Mouse (Mus musculus) cerebellum, postnatal 25 days (tissue): ENCODE data around the gene Plch1.

Source experiments
- DNase-seq, 2 experiments: peaks; one replicate each; pipeline ENCODE4 v3.0.0; 2021; ENCODE audit warnings: mixed read lengths in 2 of 2

Plch1 gene

DNA sequence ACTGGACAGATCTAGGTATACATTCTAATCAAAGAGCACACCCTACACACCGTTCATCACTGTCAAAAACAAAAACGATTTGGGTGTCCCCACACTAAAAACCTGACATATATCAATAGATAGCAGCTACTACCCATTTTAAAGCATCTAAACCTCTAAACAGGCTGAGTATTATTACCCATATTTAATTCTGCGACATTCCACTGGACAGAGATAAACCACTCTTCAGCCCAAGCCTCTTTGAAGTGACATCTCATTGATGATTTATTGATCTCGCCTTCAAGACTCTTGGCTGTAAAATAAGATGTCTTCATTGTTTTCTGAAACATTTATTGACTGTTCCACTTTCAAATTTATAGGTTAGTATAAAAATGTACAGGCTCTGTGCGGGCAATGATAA lies 46.4 kb downstream of the Plch1 start:
- no peak for DNase-seq

DNA sequence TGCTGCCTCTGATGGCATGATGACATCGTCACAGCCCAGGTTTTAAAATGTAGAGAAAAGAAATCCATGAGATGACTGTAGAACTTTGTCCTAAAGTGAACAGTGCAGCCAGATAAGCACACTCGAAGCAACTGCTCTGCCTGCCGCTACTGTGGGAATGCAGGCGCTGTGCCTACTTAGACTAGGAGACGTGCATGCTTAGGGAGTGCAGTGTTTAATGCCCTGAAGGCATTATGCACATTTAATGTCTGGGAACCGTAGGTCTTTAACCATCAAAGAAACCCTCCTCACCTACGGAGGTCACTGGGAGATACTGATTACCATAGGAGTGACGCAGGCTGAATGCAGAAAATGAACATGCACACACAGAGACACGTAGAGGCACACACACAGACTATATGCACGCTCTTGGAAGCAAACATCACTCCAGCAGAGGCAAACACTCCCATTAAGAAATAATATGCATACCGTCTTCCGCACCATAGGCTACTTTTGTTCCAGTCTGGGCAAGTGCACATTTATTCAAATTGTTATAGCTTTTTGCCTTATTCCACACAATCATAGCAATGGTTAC lies 48.1 kb downstream of the Plch1 start:
- no peak for DNase-seq

DNA sequence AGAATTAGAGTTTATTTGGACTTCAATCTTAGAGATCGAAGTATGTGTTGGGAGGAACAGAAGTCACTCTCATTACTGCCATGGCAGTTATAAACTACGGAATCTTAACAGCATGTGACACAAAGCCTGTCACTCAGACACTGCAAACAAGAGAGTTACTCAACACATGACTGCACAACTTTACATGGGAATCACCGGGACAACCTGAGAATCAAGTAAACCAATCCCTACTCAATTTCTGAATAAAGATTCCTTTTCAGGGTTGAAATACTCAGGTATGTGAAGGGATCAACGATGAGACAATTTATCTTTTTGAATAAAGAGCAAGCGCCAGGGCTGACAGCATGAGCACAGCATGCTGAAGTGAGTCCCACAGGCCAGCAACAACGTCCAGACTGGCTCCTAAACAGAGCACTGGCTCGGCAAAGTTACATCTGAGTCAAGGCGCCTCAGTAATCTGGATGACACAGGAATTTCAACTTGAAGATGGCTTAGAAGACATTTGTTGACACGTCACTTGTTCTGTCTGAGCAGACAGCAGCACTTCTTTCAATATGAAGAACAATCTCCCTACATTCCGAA lies 49.4 kb downstream of the Plch1 start:
- DNase-seq = no peak

DNA sequence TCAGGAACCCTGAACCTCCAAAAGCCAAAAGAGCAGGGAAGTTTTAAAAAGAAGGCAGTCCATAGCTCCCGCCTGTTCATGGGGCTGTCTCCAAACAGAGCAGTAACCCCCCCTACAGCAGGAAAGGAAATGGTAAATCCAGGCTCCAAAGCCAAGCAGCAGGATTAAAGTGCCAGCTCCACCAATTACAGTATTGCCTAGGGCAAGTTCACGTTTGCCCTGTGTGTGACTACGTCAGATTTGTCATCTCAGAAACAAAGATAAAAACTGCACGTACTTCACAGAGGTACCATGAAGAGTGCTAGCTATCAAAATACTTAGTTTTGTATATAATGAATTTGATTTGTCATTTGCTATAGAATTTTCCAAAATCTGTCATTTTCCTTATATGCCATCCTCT lies 55.1 kb downstream of the Plch1 start:
- no peak for DNase-seq

DNA sequence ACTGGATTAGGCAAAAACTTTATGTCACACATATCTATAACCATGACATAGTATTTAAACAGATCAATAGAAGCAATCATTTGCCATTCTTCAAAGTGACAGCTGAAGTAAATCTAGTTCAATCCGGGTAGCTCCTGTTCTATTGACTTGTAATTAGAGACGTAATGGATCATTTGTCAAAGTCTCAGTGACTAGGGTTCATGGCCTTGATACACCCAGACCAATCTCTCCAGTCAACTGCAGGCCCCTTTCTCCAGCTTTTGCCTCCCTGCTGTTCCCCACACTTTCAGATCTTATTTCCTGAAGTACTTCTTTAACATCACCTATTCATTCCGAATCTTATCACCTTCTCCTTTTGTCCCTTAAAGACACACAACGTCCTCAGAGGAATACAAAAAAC lies 56.8 kb downstream of the Plch1 start:
- DNase-seq = no peak

DNA sequence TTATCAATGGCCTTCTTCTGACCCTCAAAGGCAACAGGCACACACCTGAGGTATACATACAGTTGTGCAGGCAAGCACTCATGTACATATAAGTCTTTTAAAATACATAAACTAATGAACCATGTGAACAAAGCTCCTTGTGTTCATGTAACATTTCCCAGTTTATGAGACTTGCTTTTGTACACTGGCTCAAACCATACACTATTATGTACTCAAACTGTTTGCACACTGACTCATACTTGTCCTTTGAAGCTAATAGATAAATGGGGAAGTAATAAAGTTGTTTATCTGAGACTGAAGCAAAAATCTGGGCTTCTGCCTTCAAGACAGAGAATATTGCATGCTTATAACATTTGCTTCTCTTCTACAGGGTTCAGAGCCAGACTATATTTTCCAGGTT lies 61.5 kb downstream of the Plch1 start:
- no peak for DNase-seq

DNA sequence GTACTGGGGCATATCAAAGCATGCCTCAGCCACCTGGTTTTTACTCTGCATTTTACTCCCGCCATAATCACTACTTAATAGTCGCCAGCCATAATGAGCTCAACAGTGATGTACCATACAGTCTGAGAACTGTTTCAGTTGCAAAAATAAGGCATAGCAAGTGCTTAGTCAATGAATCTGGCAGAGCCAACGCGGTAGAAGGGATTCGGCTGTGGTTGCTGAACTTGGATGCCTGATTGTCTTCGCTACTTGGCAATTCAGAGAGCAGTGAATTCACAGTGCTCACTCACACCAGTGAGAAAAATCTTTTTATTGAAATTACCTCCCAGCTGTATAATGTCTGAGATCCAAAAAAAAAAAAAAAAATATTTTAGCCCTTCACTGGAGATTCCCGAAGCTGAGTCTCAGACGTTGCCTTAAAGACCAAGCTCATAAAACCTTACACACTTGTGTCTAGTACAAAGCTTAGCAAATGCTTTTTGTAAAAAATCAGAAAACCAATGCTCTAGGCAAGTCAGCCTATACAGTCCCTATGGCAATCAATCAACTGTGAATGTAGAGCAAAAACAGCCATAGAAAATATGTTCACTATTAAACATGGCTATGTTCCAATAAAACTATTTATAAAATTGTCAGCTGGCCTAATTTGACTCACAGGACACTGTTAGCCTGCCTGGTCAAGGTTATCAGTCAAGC lies 62.2 kb downstream of the Plch1 start:
- DNase-seq = no peak

DNA sequence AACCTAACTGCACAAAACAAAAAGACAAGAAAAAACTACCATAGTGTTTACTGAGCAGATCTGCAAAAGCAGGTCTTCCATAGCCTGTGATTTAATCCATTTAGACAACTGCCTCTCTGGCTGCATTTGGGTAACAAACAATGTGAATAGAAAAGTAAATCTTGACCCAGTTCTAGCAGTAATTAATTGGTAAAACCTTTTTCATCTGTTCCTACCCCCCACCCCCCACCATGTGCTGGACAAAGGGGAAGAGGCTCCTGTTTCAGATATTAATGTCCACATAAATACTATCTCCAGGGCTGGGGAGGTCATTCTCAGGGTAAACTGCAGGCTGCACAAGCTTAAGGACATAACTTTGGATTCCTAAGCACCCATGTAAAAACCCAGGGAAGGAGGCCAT lies 63.5 kb downstream of the Plch1 start:
- DNase-seq = no peak

DNA sequence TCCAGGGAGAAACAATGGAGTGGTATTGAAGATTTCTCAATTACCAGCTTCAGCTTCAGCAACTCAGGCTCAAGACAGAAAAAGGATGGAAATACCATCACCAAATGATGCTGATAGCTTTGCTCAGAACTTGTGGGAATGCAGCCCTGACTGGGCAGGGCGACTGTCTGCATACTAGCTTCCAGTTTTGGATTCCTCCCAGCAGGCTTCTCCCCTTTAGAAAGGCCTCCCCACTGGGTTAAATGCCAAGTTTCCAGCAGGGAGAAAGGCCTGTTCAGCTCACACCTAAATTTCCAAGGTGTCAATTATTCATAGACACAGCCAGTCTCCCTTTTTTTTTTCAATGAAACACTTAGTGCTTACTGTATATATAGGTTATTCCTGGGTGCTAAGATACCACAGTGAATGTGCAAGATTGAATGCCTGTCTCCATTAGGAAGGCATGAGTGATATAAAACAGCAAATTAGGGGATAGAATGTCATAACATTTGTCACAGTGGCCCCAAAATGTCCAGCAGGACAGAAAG lies 75.3 kb downstream of the Plch1 start:
- DNase-seq = peak in 1 of 2 experiments; percentile 54

DNA sequence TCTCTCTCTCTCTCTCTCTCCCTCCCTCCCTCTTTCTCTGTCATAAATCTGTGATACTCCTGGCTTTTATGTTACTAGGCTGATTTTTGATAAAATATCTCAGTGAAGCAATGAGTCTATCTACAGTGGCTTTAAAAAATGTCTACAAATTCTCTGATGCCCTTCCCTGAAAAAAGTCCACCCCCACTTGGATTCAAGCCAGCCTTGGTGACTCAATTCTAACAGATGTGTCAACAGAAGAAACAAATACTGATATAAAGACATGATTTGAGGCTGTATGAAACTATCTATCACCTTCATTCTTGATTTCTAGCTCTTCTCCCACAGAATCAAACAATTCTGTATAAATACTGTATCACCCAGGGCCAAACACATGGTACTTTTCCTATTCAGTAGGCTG lies 76.6 kb downstream of the Plch1 start:
- DNase-seq = no peak

DNA sequence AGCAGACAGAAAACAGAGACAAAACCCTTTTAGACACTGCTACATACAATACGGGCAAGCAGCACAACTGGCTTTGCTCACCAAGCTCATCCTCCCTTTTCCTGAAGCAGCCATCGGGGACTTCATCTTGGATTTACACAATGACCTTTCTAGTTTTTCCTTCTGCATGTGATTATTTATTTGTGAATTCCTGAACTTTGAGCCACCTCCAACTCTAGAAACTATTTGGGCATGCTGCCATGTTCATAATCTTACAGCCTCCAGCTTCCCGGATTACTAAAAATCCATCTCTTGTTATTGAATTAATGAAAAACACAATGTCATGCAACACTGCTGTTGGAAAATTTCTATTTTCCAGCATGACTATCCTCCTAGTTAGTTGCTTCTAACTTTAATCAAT lies 84.1 kb downstream of the Plch1 start:
- DNase-seq = no peak

DNA sequence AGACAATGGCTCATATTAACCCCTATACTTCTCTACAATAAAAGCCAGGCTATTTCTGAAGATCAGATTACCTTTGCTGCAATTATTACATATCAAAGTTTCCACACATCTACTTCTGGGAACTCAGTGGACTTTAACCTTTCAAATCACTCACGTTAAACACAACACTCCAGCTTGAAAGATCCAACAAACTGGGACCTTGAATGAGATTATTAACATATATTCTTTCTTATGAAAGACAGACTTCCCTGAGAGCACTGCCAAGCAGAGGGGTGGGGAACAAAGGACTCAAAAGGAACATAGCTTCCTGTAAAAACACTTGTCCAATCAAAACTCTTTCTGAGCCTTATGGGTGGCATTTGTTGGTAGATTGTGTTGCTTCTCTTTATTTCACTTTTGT lies 85.1 kb downstream of the Plch1 start:
- no peak for DNase-seq

DNA sequence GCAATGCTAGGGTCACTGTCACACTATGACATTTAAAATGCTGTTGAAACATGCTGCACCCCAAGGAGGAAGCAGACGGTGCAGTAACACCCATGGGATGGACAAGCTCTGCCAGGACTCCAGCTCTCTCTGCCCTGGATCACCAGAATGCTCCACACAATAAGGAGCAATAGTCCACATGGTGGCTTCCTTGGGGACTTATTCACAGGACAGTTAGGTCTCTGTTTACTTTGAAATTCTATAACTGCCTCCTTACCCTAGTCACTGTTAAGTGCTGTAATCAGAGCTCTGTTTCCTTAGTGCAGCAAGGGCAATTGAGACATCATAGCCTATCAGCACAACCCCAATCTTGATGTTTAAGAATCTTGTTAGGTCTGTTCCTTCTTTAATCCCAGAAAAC lies 92.4 kb downstream of the Plch1 start:
- no peak for DNase-seq

DNA sequence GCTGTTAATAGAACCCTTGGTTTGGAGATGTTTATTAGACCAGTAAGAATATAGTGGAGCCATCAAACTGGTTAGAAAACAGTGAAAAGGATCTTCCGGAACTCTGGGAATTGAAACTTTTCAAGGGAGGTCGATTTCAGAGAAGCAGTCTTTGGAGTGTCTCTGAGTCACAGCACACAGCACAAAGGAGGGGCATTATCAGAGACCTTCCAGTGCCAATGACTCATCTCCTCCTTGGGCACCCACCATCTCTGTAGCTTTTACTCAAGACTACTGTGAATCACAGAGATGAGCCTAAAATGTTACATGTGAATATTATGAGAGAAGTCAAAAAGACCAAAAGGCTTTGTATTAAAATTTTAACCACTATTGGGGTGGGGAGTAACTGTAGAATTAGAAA lies 93.8 kb downstream of the Plch1 start:
- DNase-seq = no peak

DNA sequence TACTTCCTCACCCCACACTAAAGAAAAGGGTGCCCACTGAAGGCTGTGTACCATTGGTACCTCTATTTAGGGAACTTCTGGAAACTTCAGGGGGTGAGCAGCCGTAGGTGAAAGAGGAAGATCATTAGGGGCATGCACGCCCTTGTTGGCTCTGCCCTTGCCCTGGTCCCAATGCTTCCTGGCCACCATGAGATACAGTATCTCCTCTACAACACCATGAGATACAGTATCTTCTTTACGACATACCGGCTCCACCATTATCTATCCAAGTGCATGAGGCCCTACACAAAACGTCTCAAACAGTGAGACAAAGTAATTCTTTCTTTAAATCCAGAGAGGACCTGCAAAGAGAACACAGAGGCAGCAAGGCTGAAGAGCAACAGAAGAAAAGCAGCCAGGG lies 98.6 kb downstream of the Plch1 start:
- no peak for DNase-seq

DNA sequence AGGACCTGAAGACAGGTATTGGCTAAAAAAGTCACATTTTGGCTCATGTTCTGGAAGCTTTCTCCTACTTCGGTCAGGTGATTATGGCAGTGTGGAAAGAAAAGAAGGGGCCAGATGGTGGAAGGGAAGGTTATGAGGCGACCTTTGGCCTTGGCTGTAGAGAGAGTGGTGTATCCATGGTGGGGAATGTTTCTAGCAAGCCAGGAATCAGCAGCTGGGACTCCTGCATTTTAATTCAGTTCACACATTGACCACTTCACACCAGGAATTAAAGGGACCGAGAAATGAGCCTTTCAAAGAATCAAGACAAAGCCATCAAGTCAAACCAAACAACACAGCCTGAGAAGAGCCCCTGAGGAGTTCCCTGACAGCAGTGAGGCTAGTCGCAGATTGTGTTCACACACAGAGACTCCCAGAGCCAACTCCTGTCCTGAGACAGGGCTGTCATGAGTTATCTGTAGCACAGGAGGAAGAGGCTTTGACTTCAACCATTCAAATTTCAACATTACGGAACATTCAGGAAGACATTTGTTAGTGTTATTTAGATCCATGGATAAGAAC lies 112.4 kb downstream of the Plch1 start:
- no peak for DNase-seq

DNA sequence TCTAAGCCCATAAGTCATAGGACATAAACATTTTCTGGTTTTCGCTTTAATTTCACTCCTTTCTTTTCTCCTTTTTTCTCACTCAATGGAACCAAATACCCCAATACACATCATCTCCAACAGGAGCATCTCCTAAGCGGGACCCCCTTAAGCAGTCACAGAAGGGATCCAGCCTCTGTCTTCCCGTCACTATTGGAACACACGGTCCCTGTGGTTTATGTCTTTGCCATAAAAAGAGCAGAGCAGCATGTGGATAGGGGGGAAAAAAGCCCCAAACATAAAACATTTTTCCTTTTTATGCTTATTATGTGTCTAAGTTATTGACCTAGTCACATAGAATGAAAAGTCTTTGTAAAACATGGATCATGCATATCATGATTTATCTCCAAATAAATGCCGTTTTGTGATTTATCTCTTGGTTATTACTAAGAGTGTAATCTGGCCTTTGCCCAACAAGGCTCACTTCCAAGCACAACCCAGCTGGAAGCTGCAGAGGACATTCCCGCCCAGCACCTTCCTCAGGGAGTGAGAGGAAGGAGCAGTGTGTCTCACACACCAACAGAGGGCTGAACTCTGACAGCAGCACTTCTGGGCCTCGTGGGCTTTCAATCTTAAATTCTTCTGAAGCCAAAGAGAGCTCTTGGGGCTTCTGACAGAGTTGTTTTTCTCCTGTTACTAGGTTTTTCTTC lies 126.5 kb downstream of the Plch1 start:
- DNase-seq = peak in 1 of 2 experiments; percentile 11

DNA sequence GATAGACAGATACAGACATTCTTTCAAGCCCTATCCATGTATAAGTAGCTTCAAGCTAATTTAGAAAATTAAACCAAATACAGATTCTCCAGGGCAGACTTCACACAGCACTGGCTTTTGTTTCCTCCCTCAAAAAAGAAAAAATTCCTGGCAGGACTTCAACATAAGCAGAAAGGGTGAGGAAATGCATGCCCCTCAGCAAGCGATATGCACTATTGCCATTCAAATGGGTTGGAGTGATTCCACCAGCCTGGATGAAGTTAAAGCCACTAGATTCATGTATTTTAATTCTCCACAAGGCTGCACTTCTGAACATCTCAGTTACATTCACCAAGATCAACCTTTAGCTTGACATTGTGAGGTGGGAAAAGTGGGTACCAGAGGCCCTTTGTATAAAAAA lies 138.5 kb downstream of the Plch1 start:
- no peak for DNase-seq

DNA sequence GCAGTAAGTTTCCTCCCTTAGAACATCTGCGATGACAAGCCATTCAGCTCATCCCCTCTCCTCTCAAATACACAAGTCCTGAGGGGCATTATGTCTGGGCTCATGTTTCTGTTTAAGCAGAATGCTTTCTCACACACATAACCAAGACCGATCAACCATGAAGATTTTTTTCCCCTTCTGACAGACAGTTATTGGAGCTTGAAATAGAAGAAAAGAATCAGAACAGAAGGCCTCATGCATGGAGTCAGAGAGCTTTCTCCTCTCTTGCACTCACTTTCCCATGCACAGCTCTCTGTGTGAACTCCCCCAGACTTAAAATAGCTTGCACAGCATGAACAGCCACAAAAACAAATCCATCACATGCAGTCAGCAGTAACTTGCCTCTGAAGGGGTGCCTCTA lies 159.2 kb downstream of the Plch1 start:
- DNase-seq = no peak

DNA sequence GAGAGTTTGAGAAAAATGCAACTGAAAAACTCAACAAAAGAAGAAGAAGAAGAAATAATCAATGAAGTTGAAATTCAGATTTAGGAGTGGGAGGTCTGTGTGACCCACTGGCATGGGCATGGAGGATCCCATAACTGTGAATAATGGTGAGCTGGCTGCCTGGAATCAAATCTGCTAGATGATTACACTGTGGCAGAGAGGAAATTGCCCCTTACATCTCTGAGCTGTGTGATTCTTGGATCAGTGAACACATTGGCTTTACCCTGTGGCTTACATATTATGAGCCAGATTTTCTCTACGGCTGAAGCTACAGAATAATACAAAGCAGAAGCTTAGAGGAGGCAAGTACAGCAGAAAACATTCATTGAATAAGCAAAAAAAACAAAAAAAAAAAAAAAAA lies 170.9 kb downstream of the Plch1 start:
- DNase-seq = no peak

DNA sequence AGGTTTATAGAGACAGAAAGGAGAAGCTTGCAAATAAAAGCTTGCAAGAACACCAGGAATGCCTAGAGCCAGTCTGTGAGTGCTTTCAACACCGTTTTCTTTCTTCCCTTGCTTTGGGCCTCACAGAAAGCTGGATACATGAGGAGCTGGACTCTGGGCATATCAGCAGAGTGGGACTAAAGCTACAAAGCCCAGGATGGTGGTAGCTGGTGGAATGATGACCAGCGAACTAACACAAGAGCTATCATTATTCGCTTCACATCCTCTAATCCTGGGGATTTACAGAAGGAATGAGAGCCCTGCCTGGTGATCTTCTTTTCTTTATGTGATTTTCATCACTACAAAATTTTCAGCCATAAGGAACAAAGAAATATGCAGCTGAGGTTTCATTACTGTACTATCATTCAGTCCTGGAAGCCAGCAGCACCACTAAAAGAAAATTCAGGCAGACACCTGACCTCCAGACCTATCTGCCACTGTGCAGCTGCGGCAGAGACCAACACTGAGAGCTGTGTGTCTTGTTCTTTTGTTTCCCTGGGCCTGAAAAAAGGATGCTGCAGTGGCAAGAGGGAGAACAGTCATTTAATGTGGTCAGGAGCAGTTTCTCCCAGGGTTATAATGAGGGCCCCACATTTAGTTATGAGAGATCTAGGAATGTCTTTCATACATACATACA lies 172.5 kb downstream of the Plch1 start:
- DNase-seq = no peak

DNA sequence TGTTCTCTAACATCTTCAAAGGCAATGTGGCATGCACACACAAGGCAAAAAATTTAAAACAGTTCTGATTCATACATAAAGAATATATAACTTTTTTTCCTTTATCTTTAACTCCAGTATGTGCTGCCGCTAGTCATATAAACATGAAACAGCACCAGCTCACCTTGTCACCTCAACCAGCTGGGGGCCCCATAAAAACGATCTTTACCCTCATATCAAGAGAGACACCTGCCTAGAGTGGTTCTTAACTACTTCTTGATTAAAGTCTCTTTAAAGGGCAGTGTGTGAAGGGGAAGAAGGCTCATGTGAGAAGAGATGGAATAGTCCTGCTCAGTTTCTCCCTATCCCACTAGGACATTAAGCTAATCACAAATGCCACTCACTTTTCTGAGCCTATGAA lies 205.6 kb downstream of the Plch1 start:
- no peak for DNase-seq

DNA sequence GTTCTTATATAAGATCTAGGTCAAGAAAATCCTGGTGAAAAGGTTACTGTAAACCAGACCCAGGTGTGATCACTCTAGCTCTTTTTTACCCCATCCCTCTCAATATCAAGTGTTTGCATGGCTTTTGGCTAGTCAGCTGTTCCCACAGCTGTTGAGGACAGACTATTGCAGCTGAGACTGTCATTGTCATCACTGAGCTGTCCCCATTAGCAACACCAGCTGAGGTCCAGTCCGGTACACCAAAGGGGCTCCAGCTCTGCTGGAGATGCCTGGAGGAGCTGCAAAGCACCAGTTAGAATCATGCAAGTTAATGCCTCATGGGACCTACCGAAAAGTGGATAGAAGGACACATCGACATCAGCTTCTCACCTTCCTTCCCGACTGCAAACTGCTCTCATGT lies 206.5 kb downstream of the Plch1 start:
- no peak for DNase-seq
